Mouse (Mus musculus): ENCODE data around the gene Hdac8. TPM values are rescaled to one million over a fixed set of nuclear protein-coding genes. Genes with fewer than 3 reads are reported as not detected.

Gene Hdac8
- polyA plus RNA-seq, 1 experiment: 18.5 TPM

DNA sequence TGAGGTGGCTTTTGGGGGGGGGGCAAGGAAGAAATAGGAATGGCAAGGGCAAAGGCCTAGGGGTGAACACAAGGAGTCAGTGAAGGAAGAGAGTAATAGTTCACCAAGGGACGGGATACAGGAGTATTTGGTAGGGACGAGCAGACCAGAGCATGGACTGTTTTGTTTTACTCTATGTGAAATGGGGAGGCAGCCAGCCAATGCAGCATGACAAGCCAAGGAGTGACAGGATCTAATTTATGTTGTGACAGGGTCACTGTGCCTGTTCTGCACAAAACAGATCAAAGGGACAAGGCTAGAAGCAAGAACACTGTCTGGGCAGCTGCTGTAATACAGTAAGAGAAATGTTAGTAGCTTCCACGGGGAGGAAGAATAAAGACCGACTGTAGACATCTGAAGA is 25.5 kb downstream of the Hdac8 start:
- Histone ChIP-seq H3K27me3 (ENCODE audit: control insufficient read depth, insufficient read depth, low read length, poor library complexity, severe bottlenecking) (no peaks in the 10 kb centered on the region), H3K9me3 (replicated peaks; ENCODE audit: control insufficient read depth, insufficient read depth, low read length, poor library complexity, severe bottlenecking) (no peaks in the 10 kb centered on the region), H3K4me1 (ENCODE audit: control insufficient read depth, insufficient read depth, low read length) (no peaks in the 10 kb centered on the region), H3K27ac (ENCODE audit: insufficient read depth, low read length) (no peak overlapping the region), H3K4me3 (ENCODE audit: low read depth, low read length) (no peak overlapping the region), H3K9ac (ENCODE audit: low read depth, poor library complexity, severe bottlenecking) (no peak overlapping the region), H3K36me3 (ENCODE audit: control insufficient read depth, insufficient read depth, low read length, poor library complexity, severe bottlenecking) (no peaks in the 10 kb centered on the region)
- TF ChIP-seq POLR2A (IDR thresholded peaks at IDR 0.05; ENCODE audit: insufficient read depth, low read length) (no peak), EP300 (IDR thresholded peaks at IDR 0.05; ENCODE audit: insufficient read depth, low read depth, low read length) (no peak), CTCF (IDR thresholded peaks at IDR 0.05; ENCODE audit: low read depth, low read length) (no peak)

DNA sequence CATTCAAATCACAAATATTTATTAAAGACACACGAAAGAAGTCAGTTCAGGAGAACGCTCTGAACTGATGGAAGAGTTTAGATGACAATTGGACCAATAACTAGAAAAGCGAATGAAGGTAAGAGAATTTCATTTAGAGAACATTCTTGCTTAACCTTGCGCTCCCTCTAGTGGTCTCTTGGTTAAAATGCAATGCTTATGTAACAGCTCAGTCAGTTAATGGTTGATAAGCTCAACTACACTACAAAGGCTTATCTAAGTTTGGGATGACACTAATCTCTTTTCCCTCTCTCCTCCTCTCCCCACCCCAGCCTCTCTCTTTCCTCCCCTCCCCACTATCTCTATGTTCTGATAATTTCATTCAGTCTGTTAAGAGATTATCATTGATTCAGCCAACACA is 26.2 kb downstream of the Hdac8 start:
- H3K27ac ChIP-seq (ENCODE audit: insufficient read depth, low read length): no peak overlapping the region
- no peaks in the 10 kb centered on the region for H3K27me3 ChIP-seq (ENCODE audit: control insufficient read depth, insufficient read depth, low read length, poor library complexity, severe bottlenecking)

DNA sequence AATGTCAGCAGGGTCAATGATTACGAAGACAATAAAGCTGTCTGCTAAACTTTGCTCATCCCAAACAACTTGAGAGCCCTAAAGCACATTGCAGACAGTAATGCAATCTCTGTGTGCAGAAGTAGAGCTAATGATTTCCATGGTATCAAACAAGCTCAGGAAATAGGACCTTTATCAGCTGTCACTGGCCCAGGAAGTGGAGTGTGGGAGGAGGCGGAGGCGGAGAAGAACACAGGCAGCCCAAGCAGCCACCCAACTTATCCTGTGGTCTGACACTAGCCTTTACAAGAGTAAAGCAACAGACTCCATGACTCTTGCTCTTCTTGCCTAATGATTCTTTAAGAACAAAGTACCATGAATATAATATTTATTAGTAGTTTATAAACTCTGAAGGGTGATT is 26.7 kb downstream of the Hdac8 start:
- no peak for TF ChIP-seq POLR2A (IDR thresholded peaks at IDR 0.05; ENCODE audit: insufficient read depth, low read length)
- TF ChIP-seq CTCF (IDR thresholded peaks at IDR 0.05; ENCODE audit: low read depth, low read length): no peak
- no peak for TF ChIP-seq EP300 (IDR thresholded peaks at IDR 0.05; ENCODE audit: insufficient read depth, low read depth, low read length)
- no peaks in the 10 kb centered on the region for H3K27me3 ChIP-seq (ENCODE audit: control insufficient read depth, insufficient read depth, low read length, poor library complexity, severe bottlenecking)
- H3K4me3 ChIP-seq (ENCODE audit: low read depth, low read length): no peak overlapping the region
- no peak overlapping the region for H3K27ac ChIP-seq (ENCODE audit: insufficient read depth, low read length)
- H3K4me1 ChIP-seq (ENCODE audit: control insufficient read depth, insufficient read depth, low read length): no peaks in the 10 kb centered on the region
- no peak overlapping the region for H3K9ac ChIP-seq (ENCODE audit: low read depth, poor library complexity, severe bottlenecking)
- H3K36me3 ChIP-seq (ENCODE audit: control insufficient read depth, insufficient read depth, low read length, poor library complexity, severe bottlenecking): no peaks in the 10 kb centered on the region
- no peaks in the 10 kb centered on the region for H3K9me3 ChIP-seq (replicated peaks; ENCODE audit: control insufficient read depth, insufficient read depth, low read length, poor library complexity, severe bottlenecking)

More for the DNA sequence above, 26.2 kb downstream of the Hdac8 start:
- Histone ChIP-seq H3K4me3 (ENCODE audit: low read depth, low read length) (no peak overlapping the region), H3K4me1 (ENCODE audit: control insufficient read depth, insufficient read depth, low read length) (no peaks in the 10 kb centered on the region), H3K9ac (ENCODE audit: low read depth, poor library complexity, severe bottlenecking) (no peak overlapping the region), H3K36me3 (ENCODE audit: control insufficient read depth, insufficient read depth, low read length, poor library complexity, severe bottlenecking) (no peaks in the 10 kb centered on the region), H3K9me3 (replicated peaks; ENCODE audit: control insufficient read depth, insufficient read depth, low read length, poor library complexity, severe bottlenecking) (no peaks in the 10 kb centered on the region)
- TF ChIP-seq POLR2A (IDR thresholded peaks at IDR 0.05; ENCODE audit: insufficient read depth, low read length) (no peak), EP300 (IDR thresholded peaks at IDR 0.05; ENCODE audit: insufficient read depth, low read depth, low read length) (no peak), CTCF (IDR thresholded peaks at IDR 0.05; ENCODE audit: low read depth, low read length) (no peak)

DNA sequence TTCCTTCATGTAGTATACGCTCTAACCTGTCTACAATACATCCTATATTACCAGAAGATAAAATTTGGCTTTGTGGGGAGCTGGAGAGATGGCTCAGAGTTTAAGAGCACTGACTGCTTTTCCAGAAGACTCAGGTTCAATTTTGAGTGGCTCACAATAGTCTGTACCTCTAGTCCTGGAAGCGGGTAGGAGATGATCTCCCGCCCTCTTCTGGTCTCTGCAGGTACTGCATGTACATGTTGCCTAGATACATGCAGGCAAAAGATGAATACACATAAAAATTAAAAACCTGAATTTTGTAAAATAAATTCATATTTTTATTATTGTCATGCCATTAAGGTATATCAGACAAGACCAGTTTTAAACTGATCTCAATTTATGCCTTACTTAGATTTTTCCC is 28.4 kb downstream of the Hdac8 start:
- no peaks in the 10 kb centered on the region for H3K36me3 ChIP-seq (ENCODE audit: control insufficient read depth, insufficient read depth, low read length, poor library complexity, severe bottlenecking)
- no peak overlapping the region for H3K9ac ChIP-seq (ENCODE audit: low read depth, poor library complexity, severe bottlenecking)
- no peak overlapping the region for H3K27ac ChIP-seq (ENCODE audit: insufficient read depth, low read length)
- H3K4me1 ChIP-seq (ENCODE audit: control insufficient read depth, insufficient read depth, low read length): no peaks in the 10 kb centered on the region
- no peaks in the 10 kb centered on the region for H3K27me3 ChIP-seq (ENCODE audit: control insufficient read depth, insufficient read depth, low read length, poor library complexity, severe bottlenecking)
- no peak overlapping the region for H3K4me3 ChIP-seq (ENCODE audit: low read depth, low read length)
- TF ChIP-seq CTCF (IDR thresholded peaks at IDR 0.05; ENCODE audit: low read depth, low read length): no peak
- TF ChIP-seq POLR2A (IDR thresholded peaks at IDR 0.05; ENCODE audit: insufficient read depth, low read length): no peak
- TF ChIP-seq EP300 (IDR thresholded peaks at IDR 0.05; ENCODE audit: insufficient read depth, low read depth, low read length): no peak
- no peaks in the 10 kb centered on the region for H3K9me3 ChIP-seq (replicated peaks; ENCODE audit: control insufficient read depth, insufficient read depth, low read length, poor library complexity, severe bottlenecking)

DNA sequence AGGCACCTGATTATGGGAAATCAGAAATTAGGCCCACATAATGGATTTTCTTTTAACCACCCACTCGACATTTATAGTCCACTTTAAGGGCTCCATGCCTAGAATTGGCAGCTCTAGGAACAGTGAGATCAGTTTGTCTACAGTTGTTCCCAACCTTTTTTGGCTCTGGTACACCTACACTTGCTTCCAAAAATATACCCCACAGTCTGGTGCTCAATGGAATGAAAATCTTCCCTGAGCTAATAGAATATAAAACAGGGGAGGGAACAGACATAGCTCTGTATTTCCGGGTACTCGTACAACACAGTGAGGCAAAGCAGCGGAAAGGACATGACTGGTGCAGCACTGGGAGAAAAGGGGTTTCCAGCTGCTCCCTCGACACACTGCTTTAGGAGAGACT is 29.6 kb downstream of the Hdac8 start:
- Histone ChIP-seq H3K27me3 (ENCODE audit: control insufficient read depth, insufficient read depth, low read length, poor library complexity, severe bottlenecking) (no peaks in the 10 kb centered on the region), H3K9ac (ENCODE audit: low read depth, poor library complexity, severe bottlenecking) (no peak overlapping the region), H3K27ac (ENCODE audit: insufficient read depth, low read length) (no peak overlapping the region), H3K9me3 (replicated peaks; ENCODE audit: control insufficient read depth, insufficient read depth, low read length, poor library complexity, severe bottlenecking) (no peaks in the 10 kb centered on the region), H3K4me3 (ENCODE audit: low read depth, low read length) (no peak overlapping the region), H3K36me3 (ENCODE audit: control insufficient read depth, insufficient read depth, low read length, poor library complexity, severe bottlenecking) (no peaks in the 10 kb centered on the region), H3K4me1 (ENCODE audit: control insufficient read depth, insufficient read depth, low read length) (no peaks in the 10 kb centered on the region)
- TF ChIP-seq EP300 (IDR thresholded peaks at IDR 0.05; ENCODE audit: insufficient read depth, low read depth, low read length) (no peak), CTCF (IDR thresholded peaks at IDR 0.05; ENCODE audit: low read depth, low read length) (no peak), POLR2A (IDR thresholded peaks at IDR 0.05; ENCODE audit: insufficient read depth, low read length) (no peak)

DNA sequence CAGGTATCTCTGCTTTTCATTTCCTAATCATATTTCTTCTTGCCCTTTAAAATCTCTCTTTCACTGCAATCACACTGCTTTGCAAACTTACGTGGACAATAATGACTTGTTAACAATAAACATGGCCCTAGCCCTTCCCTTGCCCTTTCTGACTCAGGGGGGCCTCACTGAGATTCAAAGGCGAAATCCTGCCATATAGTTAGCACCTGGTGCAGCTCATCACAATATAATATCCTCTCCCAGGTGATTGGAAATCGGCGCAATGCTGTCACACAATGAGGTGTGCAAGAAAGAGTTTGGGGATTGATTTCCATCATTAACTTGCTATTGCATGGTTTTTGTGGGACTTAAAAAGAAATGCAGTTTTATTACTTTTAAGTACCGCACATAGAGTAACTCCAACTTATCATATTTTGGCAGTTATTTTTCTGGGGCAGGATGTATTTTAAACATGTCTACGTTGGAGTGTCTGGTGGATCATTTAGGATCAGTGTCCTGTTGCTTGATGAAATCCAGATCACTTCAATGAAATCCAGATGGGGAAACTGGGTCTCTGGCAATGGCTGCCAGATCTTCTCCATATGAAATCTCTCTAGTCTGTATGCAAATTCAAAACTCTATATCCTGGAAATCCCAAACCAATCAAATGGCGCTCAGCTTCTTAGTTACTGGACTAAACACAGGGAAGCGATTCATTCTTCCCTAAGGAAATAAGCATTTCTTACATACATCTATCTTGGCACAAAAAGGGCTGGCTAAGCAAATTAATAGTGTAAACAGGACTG is 86.6 kb downstream of the Hdac8 start:
- Histone ChIP-seq H3K27ac (ENCODE audit: insufficient read depth, low read length) (no peak overlapping the region), H3K36me3 (ENCODE audit: control insufficient read depth, insufficient read depth, low read length, poor library complexity, severe bottlenecking) (no peaks in the 10 kb centered on the region), H3K9ac (ENCODE audit: low read depth, poor library complexity, severe bottlenecking) (no peak overlapping the region), H3K4me1 (ENCODE audit: control insufficient read depth, insufficient read depth, low read length) (no peaks in the 10 kb centered on the region), H3K9me3 (replicated peaks; ENCODE audit: control insufficient read depth, insufficient read depth, low read length, poor library complexity, severe bottlenecking) (no peaks in the 10 kb centered on the region), H3K27me3 (ENCODE audit: control insufficient read depth, insufficient read depth, low read length, poor library complexity, severe bottlenecking) (no peaks in the 10 kb centered on the region), H3K4me3 (ENCODE audit: low read depth, low read length) (no peak overlapping the region)
- no peak for TF ChIP-seq EP300 (IDR thresholded peaks at IDR 0.05; ENCODE audit: insufficient read depth, low read depth, low read length)
- no peak for TF ChIP-seq POLR2A (IDR thresholded peaks at IDR 0.05; ENCODE audit: insufficient read depth, low read length)
- no peak for TF ChIP-seq CTCF (IDR thresholded peaks at IDR 0.05; ENCODE audit: low read depth, low read length)
